In genomic region chr1:65137560-65137959, GRCm38 (mm10) we compare ENCODE assay signal across 27 mouse cellular contexts. TPM values are rescaled to one million over a fixed set of nuclear protein-coding genes. Genes with fewer than 3 reads are reported as not detected.
DNase-seq lines count a peak whose midpoint lies in the region; ATAC-seq and TF ChIP-seq lines count a peak whose summit lies in the region.
"Had no signal": no experiment of that assay in that cellular context is flagged by ENCODE, and none has a peak within 500 bp of the region (broad histone marks: within the 10 kb centered on the region; RNA-seq: fewer than 3 reads in every experiment).

No protein-coding gene starts in this region.

- intact Hi-C loops in left cerebral cortex, postnatal 14 days (cut with DNase I), result no loop called here

- CTCF ChIA-PET in Patski (lab: Charles Lee), result interaction anchor here (0.6 to 1.8 kb wide), 4 partner anchors 8 to 82 kb away, joined by 3 to 8 read pairs (median 4); no protein-coding TSS in a partner anchor

- peak; percentile 22 for DNase-seq in layer of hippocampus, adult 9-11 months
- no peak for DNase-seq in layer of hippocampus, postnatal 14 days (ENCODE audit: low spot score in 2 of 2)
- DNase-seq in Patski (ENCODE audit: low read depth, low spot score), result peak; percentile 50
- peak; percentile 19 for DNase-seq in brain, adult 2 months (ENCODE audit: low read depth, low spot score)
- DNase-seq in natural killer cell, adult 2 months (ENCODE audit: low spot score in 2 of 2), result no peak
- DNase-seq in left cerebral cortex, postnatal 14 days (ENCODE audit: low spot score in 2 of 2), result no peak
- DNase-seq: adrenal gland, adult 2 months; adrenal gland, adult 8-10 months; adrenal gland, postnatal 10 days; adrenal gland, postnatal 14 days; adrenal gland, postnatal 25 days; adrenal gland, postnatal 36 days; B cell, adult 2 months; cerebellum, adult 11 months; cerebellum, adult 11-12 months; cerebellum, adult 18-20 months; cerebellum, adult 2 months; cerebellum, adult 8-10 months had no signal

- H3K27me3 ChIP-seq in Patski, result no peaks in the 10 kb centered on the region
- H3K27me3 ChIP-seq: CH12.LX had no signal

- POLR2A ChIA-PET in Patski (lab: Charles Lee), result interaction anchor here (0.7 kb wide), 1 partner anchor 18 kb away, joined by 3 read pairs; no protein-coding TSS in a partner anchor

- in situ Hi-C loops in Patski (cut with MboI; ENCODE audit: low pct_unique_long_range_greater_than_20kb), result no loop called here

- no peak for TF ChIP-seq CTCF in Patski (IDR thresholded peaks at IDR 0.05)

- peak; percentile 90 for ATAC-seq in Patski
- ATAC-seq: activated CD4-positive, CD25-positive, alpha-beta regulatory T cell, adult 4 months; CD4-positive, CD25-positive, alpha-beta regulatory T cell, adult 4 months had no signal

RNA-seq across cellular contexts. Expression of gene D630023F18Rik, which starts 14.5 kb away (rescaled TPM):
- 10 to 100 TPM; 15.1 to 18.1 TPM for total RNA-seq in layer of hippocampus, postnatal 14 days (2021)
- polyA plus RNA-seq in Patski (2021), result 0.08 TPM
- 10 to 100 TPM; 10.5 to 15.8 TPM for total RNA-seq in left cerebral cortex, postnatal 14 days (2021)
- total RNA-seq: adrenal gland, adult 2 months; adrenal gland, postnatal 14 days; adrenal gland, postnatal 25 days; adrenal gland, postnatal 36 days; MEL had no signal
- polyA plus RNA-seq: activated CD4-positive, CD25-positive, alpha-beta regulatory T cell, adult 4 months; adrenal gland, adult 2 months; C2C12; CD4-positive, CD25-positive, alpha-beta regulatory T cell, adult 4 months had no signal

RNA-seq across cellular contexts. Expression of gene Gm28845, which starts 18.2 kb away (rescaled TPM):
- total RNA-seq in layer of hippocampus, postnatal 14 days (2021), result 1 to 10 TPM in 1 of 2 experiments, under 1 TPM in 1; 0.60 to 1.3 TPM
- polyA plus RNA-seq in Patski (2021), result not detected
- total RNA-seq in left cerebral cortex, postnatal 14 days (2021), result not detected
- total RNA-seq: adrenal gland, adult 18-20 months; adrenal gland, adult 2 months; adrenal gland, adult 8-10 months; adrenal gland, postnatal 10 days; adrenal gland, postnatal 14 days; adrenal gland, postnatal 25 days; adrenal gland, postnatal 36 days; adrenal gland, postnatal 4 days; CH12.LX; G1E; MEL had no signal
- polyA plus RNA-seq: activated CD4-positive, CD25-positive, alpha-beta regulatory T cell, adult 4 months; adrenal gland, adult 2 months; C2C12; CD4-positive, CD25-positive, alpha-beta regulatory T cell, adult 4 months; G1E had no signal

RNA-seq across cellular contexts. Expression of gene Cryga, which starts 34.4 kb away (rescaled TPM):
- under 1 TPM in 1 of 2 experiments, not detected in 1; 0.65 TPM for total RNA-seq in layer of hippocampus, postnatal 14 days (2021)
- polyA plus RNA-seq in Patski (2021), result not detected
- 1 to 10 TPM; 1.4 to 1.6 TPM for total RNA-seq in left cerebral cortex, postnatal 14 days (2021)
- total RNA-seq: adrenal gland, adult 18-20 months; adrenal gland, adult 2 months; adrenal gland, adult 8-10 months; adrenal gland, postnatal 10 days; adrenal gland, postnatal 14 days; adrenal gland, postnatal 25 days; adrenal gland, postnatal 36 days; adrenal gland, postnatal 4 days; CH12.LX; G1E; MEL had no signal
- polyA plus RNA-seq: activated CD4-positive, CD25-positive, alpha-beta regulatory T cell, adult 4 months; adrenal gland, adult 2 months; brain, embryonic 14.5 days; C2C12; CD4-positive, CD25-positive, alpha-beta regulatory T cell, adult 4 months; G1E had no signal

RNA-seq across cellular contexts. Expression of gene Idh1, which starts 48.7 kb away (rescaled TPM):
- 10 to 100 TPM; 96.3 to 98.4 TPM for total RNA-seq in layer of hippocampus, postnatal 14 days (2021)
- 69.2 TPM for polyA plus RNA-seq in Patski (2021)
- 10 to 100 TPM; 52.8 to 67.6 TPM for total RNA-seq in left cerebral cortex, postnatal 14 days (2021)

RNA-seq across cellular contexts. Expression of gene Pikfyve, which starts 48.9 kb away (rescaled TPM):
- 10 to 100 TPM; 38.9 to 39.0 TPM for total RNA-seq in layer of hippocampus, postnatal 14 days (2021)
- polyA plus RNA-seq in Patski (2021), result 13.7 TPM
- 10 to 100 TPM; 40.6 to 43.2 TPM for total RNA-seq in left cerebral cortex, postnatal 14 days (2021)

Comparison
In these comparisons a context has a peak if more than half of its experiments do, and no peak if none do; other contexts are left out.
1. DNase-seq: peak in layer of hippocampus, adult 9-11 months (single experiment), Patski (single experiment) and brain, adult 2 months (single experiment); none in layer of hippocampus, postnatal 14 days (0 of 2), natural killer cell, adult 2 months (0 of 2) and left cerebral cortex, postnatal 14 days (0 of 2).